In genomic region chr7:35948389-35948788, GRCm38 (mm10) we compare ENCODE assay signal across 7 mouse cellular contexts.
DNase-seq lines count a peak whose midpoint lies in the region; ATAC-seq lines count a peak whose summit lies in the region.

No protein-coding gene starts in this region.

- H3K4me3 ChIP-seq in forebrain, embryonic 14.5 days (ENCODE audit: low read depth, low read length) = peak overlapping the region; percentile 6; the same call in 1 of the 2 replicates
- 0 out of 2 replicates have a peak overlapping the region, but pooled peaks have one; percentile 17 for H3K4me3 ChIP-seq in midbrain, embryonic 13.5 days (replicated peaks)

- peak overlapping the region; percentile 26 for H3K4me2 ChIP-seq in forebrain, embryonic 14.5 days (ENCODE audit: low read length)
- H3K4me2 ChIP-seq in midbrain, embryonic 13.5 days (replicated peaks) = peak overlapping the region; percentile 51

- H3K27me3 ChIP-seq in forebrain, embryonic 14.5 days (replicated peaks; ENCODE audit: control insufficient read depth, insufficient read depth, low read length) = 0 out of 2 replicates have a peak, but pooled peaks cover 4% of the 10 kb centered on the region
- peaks cover 10% of the 10 kb centered on the region; the same call in 1 of the 2 replicates for H3K27me3 ChIP-seq in midbrain, embryonic 13.5 days

- ATAC-seq in forebrain, embryonic 14.5 days = peak; percentile 83
- peak; percentile 60 for ATAC-seq in midbrain, embryonic 13.5 days

- no peaks in the 10 kb centered on the region for H3K36me3 ChIP-seq in forebrain, embryonic 14.5 days (ENCODE audit: control insufficient read depth, insufficient read depth, low read length)
- no peaks in the 10 kb centered on the region for H3K36me3 ChIP-seq in midbrain, embryonic 13.5 days

- no peaks in the 10 kb centered on the region for H3K9me3 ChIP-seq in forebrain, embryonic 14.5 days (replicated peaks; ENCODE audit: control insufficient read depth, low read length)
- H3K9me3 ChIP-seq in midbrain, embryonic 13.5 days = no peaks in the 10 kb centered on the region

- no peak overlapping the region for H3K9ac ChIP-seq in forebrain, embryonic 14.5 days (ENCODE audit: low read length)
- no peak overlapping the region for H3K9ac ChIP-seq in midbrain, embryonic 13.5 days (replicated peaks)

- no peak overlapping the region for H3K27ac ChIP-seq in forebrain, embryonic 14.5 days (ENCODE audit: low read depth, low read length)
- H3K27ac ChIP-seq in midbrain, embryonic 13.5 days = no peak overlapping the region

- H3K4me1 ChIP-seq in forebrain, embryonic 14.5 days (ENCODE audit: control insufficient read depth, insufficient read depth, low read length) = peaks cover 14% of the 10 kb centered on the region
- H3K4me1 ChIP-seq in midbrain, embryonic 13.5 days (replicated peaks) = peaks cover 14% of the 10 kb centered on the region

- peak; percentile 19 for DNase-seq in embryo, embryonic 11.5 days (ENCODE audit: low read depth, low spot score)
- DNase-seq in forebrain, embryonic 14.5 days (ENCODE audit: low spot score) = peak; percentile 74
- DNase-seq in kidney, postnatal 14 days = peak; percentile 45
- no peak for DNase-seq in frontal cortex, postnatal 25 days (ENCODE audit: low spot score in 2 of 2)
- no peak for DNase-seq in left cerebral cortex, adult 8-10 months (ENCODE audit: low spot score in 2 of 2)
- DNase-seq in layer of hippocampus, adult 18-20 months (ENCODE audit: low spot score in 2 of 2) = no peak

- WGBS in forebrain, embryonic 14.5 days = under 1% methylated on average over 13 of the region's 13 CpGs
- WGBS in midbrain, embryonic 13.5 days = under 1% methylated on average over 13 of the region's 13 CpGs

Comparison
In these comparisons a context has a peak if more than half of its experiments do, and no peak if none do; other contexts are left out.
1. DNase-seq: peak in embryo, embryonic 11.5 days (single experiment), forebrain, embryonic 14.5 days (single experiment) and kidney, postnatal 14 days (single experiment); none in frontal cortex, postnatal 25 days (0 of 2), left cerebral cortex, adult 8-10 months (0 of 2) and layer of hippocampus, adult 18-20 months (0 of 2).